Mouse (Mus musculus) cerebellum, adult 11 months (tissue): ENCODE measurements at regions not wholly inside any gene's neighbourhood (a gene's known extent, or its start where the extent isn't known, plus 50 kb on each side); places are given as distances from the start of the nearest gene placed in this dataset.

Experiments used
- DNase-seq: peaks from one replicate; pipeline ENCODE4 v3.0.0; 2022

GRCm38 (mm10) chr15:61127971-61128370 lies 205.2 kb upstream of the A1bg start:
- DNase-seq: no peak

- no peak for DNase-seq
Observed at GRCm38 (mm10) chr15:61127130-61127529, 204.3 kb upstream of the A1bg start.

GRCm38 (mm10) chr15:61116912-61117311 lies 194.1 kb upstream of the A1bg start:
- no peak for DNase-seq

- no peak for DNase-seq
Observed at GRCm38 (mm10) chr15:61109429-61110128, 186.8 kb upstream of the A1bg start.

- no peak for DNase-seq
Observed at GRCm38 (mm10) chr15:61108957-61109356, 186.1 kb upstream of the A1bg start.

GRCm38 (mm10) chr15:61102421-61103412 lies 179.9 kb upstream of the A1bg start:
- DNase-seq: no peak

GRCm38 (mm10) chr15:61100807-61101206 lies 178.0 kb upstream of the A1bg start:
- DNase-seq: no peak

GRCm38 (mm10) chr15:61098968-61099367 lies 176.2 kb upstream of the A1bg start:
- DNase-seq: no peak

GRCm38 (mm10) chr15:61098519-61098918 lies 175.7 kb upstream of the A1bg start:
- no peak for DNase-seq

GRCm38 (mm10) chr15:61096021-61096781 lies 173.4 kb upstream of the A1bg start:
- DNase-seq: no peak

GRCm38 (mm10) chr15:61055017-61055609 lies 132.3 kb upstream of the A1bg start:
- DNase-seq: no peak

- no peak for DNase-seq
Observed at GRCm38 (mm10) chr15:61051363-61051762, 128.6 kb upstream of the A1bg start.

GRCm38 (mm10) chr15:61009509-61009908 lies 86.7 kb upstream of the A1bg start:
- DNase-seq: no peak

GRCm38 (mm10) chr15:61007461-61008059 lies 84.7 kb upstream of the A1bg start:
- no peak for DNase-seq

GRCm38 (mm10) chr15:61006608-61007007 lies 83.8 kb upstream of the A1bg start:
- DNase-seq: no peak

GRCm38 (mm10) chr15:60993971-60994690 lies 71.3 kb upstream of the A1bg start:
- no peak for DNase-seq

GRCm38 (mm10) chr15:60993394-60993793 lies 70.6 kb upstream of the A1bg start:
- DNase-seq: no peak

- DNase-seq: no peak
Observed at GRCm38 (mm10) chr15:60982576-60982975, 59.8 kb upstream of the A1bg start.
